18 mouse cellular contexts compared by ENCODE assay signal in genomic region chr13:109486166-109486565, GRCm38 (mm10).
DNase-seq lines count a peak whose midpoint lies in the region; ATAC-seq and TF ChIP-seq lines count a peak whose summit lies in the region.
"Had no signal": no experiment of that assay in that cellular context is flagged by ENCODE, and none has a peak within 500 bp of the region (broad histone marks: within the 10 kb centered on the region; RNA-seq: fewer than 3 reads in every experiment).

No protein-coding gene starts in this region.

- no peak overlapping the region for H3K4me3 ChIP-seq in gastrocnemius, adult 2 months
- no peak overlapping the region for H3K4me3 ChIP-seq in kidney, embryonic 15.5 days (replicated peaks)
- no peak overlapping the region for H3K4me3 ChIP-seq in hindbrain, embryonic 14.5 days (replicated peaks; ENCODE audit: low read length)
- H3K4me3 ChIP-seq: embryonic facial prominence, embryonic 10.5 days; forebrain, embryonic 10.5 days; heart, embryonic 12.5 days; hindbrain, embryonic 10.5 days; hindbrain, embryonic 15.5 days had no signal

- H3K4me2 ChIP-seq in kidney, embryonic 15.5 days = no peak overlapping the region
- H3K4me2 ChIP-seq in hindbrain, embryonic 14.5 days (replicated peaks) = no peak overlapping the region
- H3K4me2 ChIP-seq: heart, embryonic 12.5 days; hindbrain, embryonic 15.5 days had no signal

- ATAC-seq in kidney, embryonic 15.5 days (replicated peaks; ENCODE audit: low FRiP score) = 0 out of 2 replicates have a peak, but pooled peaks have one; percentile 15
- ATAC-seq in hindbrain, embryonic 14.5 days (ENCODE audit: low FRiP score) = no peak
- ATAC-seq: forebrain, embryonic 14.5 days; intestine, embryonic 16.5 days had no signal

- WGBS in kidney, embryonic 15.5 days = 35% methylated on average over 6 of the region's 6 CpGs
- 60% methylated on average over 6 of the region's 6 CpGs for WGBS in hindbrain, embryonic 14.5 days

- no peaks in the 10 kb centered on the region for H3K9me3 ChIP-seq in kidney, embryonic 15.5 days (replicated peaks)
- H3K9me3 ChIP-seq in hindbrain, embryonic 14.5 days (ENCODE audit: control insufficient read depth, low read length) = no peaks in the 10 kb centered on the region
- H3K9me3 ChIP-seq: embryonic facial prominence, embryonic 10.5 days; forebrain, embryonic 10.5 days; heart, embryonic 12.5 days; hindbrain, embryonic 10.5 days; hindbrain, embryonic 15.5 days had no signal

- intact Hi-C loops in gastrocnemius, adult 2 months (cut with DNase I) = loop anchor here (5.0 kb wide), 1 partner anchor 44 kb away; no protein-coding TSS in a partner anchor

- no peaks in the 10 kb centered on the region for H3K36me3 ChIP-seq in kidney, embryonic 15.5 days
- H3K36me3 ChIP-seq in hindbrain, embryonic 14.5 days (replicated peaks; ENCODE audit: control insufficient read depth, insufficient read depth) = no peaks in the 10 kb centered on the region
- H3K36me3 ChIP-seq: embryonic facial prominence, embryonic 10.5 days; forebrain, embryonic 10.5 days; heart, embryonic 12.5 days; hindbrain, embryonic 10.5 days; hindbrain, embryonic 15.5 days had no signal

- TF ChIP-seq CTCF in gastrocnemius, adult 2 months (IDR thresholded peaks at IDR 0.05) = no peak

- H3K27ac ChIP-seq in gastrocnemius, adult 2 months = peak overlapping the region; percentile 79
- no peak overlapping the region for H3K27ac ChIP-seq in kidney, embryonic 15.5 days
- no peak overlapping the region for H3K27ac ChIP-seq in hindbrain, embryonic 14.5 days
- H3K27ac ChIP-seq: embryonic facial prominence, embryonic 10.5 days; forebrain, embryonic 10.5 days; hindbrain, embryonic 10.5 days; hindbrain, embryonic 15.5 days had no signal

- peak; percentile 65 for DNase-seq in gastrocnemius, adult 2 months
- no peak for DNase-seq in gastrocnemius, postnatal 10 days
- no peak for DNase-seq in kidney, postnatal 14 days
- DNase-seq in fibroblast of lung, adult 2 months (ENCODE audit: low read depth) = peak; percentile 14
- DNase-seq in skeletal muscle tissue, adult 2 months (ENCODE audit: low read depth, low spot score) = peak; percentile 73
- no peak for DNase-seq in hindbrain, embryonic 14.5 days (ENCODE audit: low spot score)
- DNase-seq: adrenal gland, adult 8-10 months; adrenal gland, postnatal 36 days; cerebellum, adult 2 months; cerebellum, postnatal 10 days had no signal

- H3K27me3 ChIP-seq in kidney, embryonic 15.5 days = no peaks in the 10 kb centered on the region
- H3K27me3 ChIP-seq in hindbrain, embryonic 14.5 days (ENCODE audit: control insufficient read depth, insufficient read depth, low read length) = no peaks in the 10 kb centered on the region
- H3K27me3 ChIP-seq: heart, embryonic 12.5 days; hindbrain, embryonic 15.5 days had no signal

- H3K4me1 ChIP-seq in kidney, embryonic 15.5 days = 0 out of 2 replicates have a peak, but pooled peaks cover 5% of the 10 kb centered on the region
- peaks cover 26% of the 10 kb centered on the region for H3K4me1 ChIP-seq in hindbrain, embryonic 14.5 days (replicated peaks; ENCODE audit: control insufficient read depth, insufficient read depth, low read length)

- H3K9ac ChIP-seq in kidney, embryonic 15.5 days = no peak overlapping the region
- no peak overlapping the region for H3K9ac ChIP-seq in hindbrain, embryonic 14.5 days
- H3K9ac ChIP-seq: heart, embryonic 12.5 days; hindbrain, embryonic 15.5 days had no signal

Comparison
In these comparisons a context has a peak if more than half of its experiments do, and no peak if none do; other contexts are left out.
1. DNase-seq: peak in gastrocnemius, adult 2 months (single experiment), fibroblast of lung, adult 2 months (single experiment) and skeletal muscle tissue, adult 2 months (single experiment); none in gastrocnemius, postnatal 10 days (single experiment), kidney, postnatal 14 days (single experiment) and hindbrain, embryonic 14.5 days (single experiment).